Mouse (Mus musculus) hindbrain, embryonic 13.5 days (tissue): ENCODE data around the gene Cdk5rap3. TPM values are rescaled to one million over a fixed set of nuclear protein-coding genes. Genes with fewer than 3 reads are reported as not detected.

Experiments used
- ATAC-seq: fragments of 200-750 bp; cut with Nextera tagmentation; 2 replicates; pipeline ENCODE4 v1.8.0; 2017; ENCODE audit warnings: moderate TSS enrichment; ENCODE audit not compliant: low FRiP score
- H3K27ac ChIP-seq: fragments of 300-500 bp; sonication (generic); 2 replicates; pipeline ENCODE4 v1.5.1; 2015; ENCODE audit warnings: inconsistent platforms, mild to moderate bottlenecking, moderate library complexity
- H3K27me3 ChIP-seq: fragments of 300-500 bp; sonication (generic); 2 replicates; pipeline ENCODE4 v1.6.1; 2015; ENCODE audit warnings: mild to moderate bottlenecking, inconsistent platforms
- H3K36me3 ChIP-seq: fragments of 300-500 bp; sonication (generic); 2 replicates; pipeline ENCODE4 v1.6.1; 2015; ENCODE audit warnings: mild to moderate bottlenecking, inconsistent platforms
- H3K4me1 ChIP-seq: fragments of 300-500 bp; sonication (generic); replicated peaks from 2 replicates; pipeline ENCODE4 v1.6.1; 2015; ENCODE audit warnings: inconsistent platforms
- H3K4me2 ChIP-seq: fragments of 300-500 bp; sonication (generic); 2 replicates; pipeline ENCODE4 v1.6.1; 2015; ENCODE audit warnings: inconsistent platforms, mild to moderate bottlenecking, moderate library complexity
- H3K4me3 ChIP-seq: fragments of 300-500 bp; sonication (generic); 2 replicates; pipeline ENCODE4 v1.5.1; 2015; ENCODE audit warnings: mild to moderate bottlenecking, inconsistent platforms
- H3K9ac ChIP-seq: fragments of 300-500 bp; sonication (generic); 2 replicates; pipeline ENCODE4 v1.6.1; 2015; ENCODE audit warnings: mild to moderate bottlenecking, inconsistent platforms
- H3K9me3 ChIP-seq: fragments of 300-500 bp; sonication (generic); 2 replicates; pipeline ENCODE4 v1.6.1; 2016; ENCODE audit warnings: inconsistent platforms
- WGBS: fragments of 180-500 bp; shearing (Covaris S2); methylation state at CpG from one replicate; pipeline ENCODE4 v1.1.7; 2015; 5-methylcytosine and 5-hydroxymethylcytosine counted together
- polyA plus RNA-seq: library from polyadenylated mRNA; unstranded; fragments of >200 nt; fragmentation: Nextera tagmentation; extraction: Ambion mirVana; gene quantifications from 2 replicates; pipeline ENCODE4 v1.2.1, GENCODE M21; 2015

Cdk5rap3 gene
- polyA plus RNA-seq, 1 experiment from 2014 or later: 92.9 TPM

DNA sequence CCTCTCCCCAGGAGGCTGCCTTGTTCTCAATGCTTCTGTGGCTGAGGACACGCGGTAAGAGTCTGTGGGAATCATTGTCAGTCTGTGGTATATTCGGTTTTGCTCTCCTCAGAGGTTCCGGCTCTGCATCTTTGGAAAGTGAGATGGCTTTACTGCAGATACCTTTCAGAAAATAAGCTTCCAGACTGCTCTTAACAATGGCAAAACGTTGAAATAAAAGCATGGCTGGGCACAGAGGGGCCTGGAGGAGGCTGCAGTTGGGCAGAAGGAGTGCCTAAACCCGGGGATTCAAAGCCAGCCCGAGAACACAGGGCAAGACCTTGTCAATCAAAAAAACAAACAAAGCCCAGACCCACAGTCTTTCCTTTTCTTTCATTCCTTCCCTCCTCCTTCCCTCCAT lies 36.9 kb downstream of the Cdk5rap3 start:
- H3K9me3 ChIP-seq: no peaks in the 10 kb centered on the region
- no peak overlapping the region for H3K4me2 ChIP-seq
- WGBS: 6% methylated on average over 7 of the region's 7 CpGs
- ATAC-seq: no peak
- no peaks in the 10 kb centered on the region for H3K36me3 ChIP-seq
- 0 out of 2 replicates have a peak overlapping the region, but pooled peaks have one; percentile 24 for H3K9ac ChIP-seq
- H3K4me1 ChIP-seq: peaks cover 52% of the 10 kb centered on the region
- H3K27me3 ChIP-seq: no peaks in the 10 kb centered on the region
- no peak overlapping the region for H3K4me3 ChIP-seq
- H3K27ac ChIP-seq: peak overlapping the region; percentile 100

DNA sequence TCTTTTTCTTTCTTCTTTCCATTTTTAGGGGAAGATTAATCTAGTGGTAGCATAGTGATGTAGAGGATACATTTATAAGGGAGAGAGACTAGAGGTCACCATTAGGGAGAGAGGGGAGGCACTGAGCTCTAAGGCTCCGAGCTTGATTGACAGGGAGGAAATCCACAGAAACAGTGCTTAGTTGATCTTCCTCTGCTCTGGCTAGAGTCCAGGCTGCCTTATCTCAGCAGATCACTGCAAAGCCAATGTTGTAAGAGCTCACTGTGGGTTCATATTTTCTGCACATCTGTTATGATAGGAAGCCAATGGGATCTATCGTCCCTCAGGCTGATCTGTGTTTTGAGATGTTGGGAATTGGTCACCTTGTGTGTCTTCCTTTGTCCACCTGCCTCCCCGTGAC lies 37.6 kb downstream of the Cdk5rap3 start:
- no peaks in the 10 kb centered on the region for H3K27me3 ChIP-seq
- peak overlapping the region; percentile 100 for H3K27ac ChIP-seq
- no peaks in the 10 kb centered on the region for H3K36me3 ChIP-seq
- no peak overlapping the region for H3K9ac ChIP-seq
- no peak overlapping the region for H3K4me3 ChIP-seq
- WGBS: 15% methylated on average over 3 of the region's 3 CpGs
- H3K4me2 ChIP-seq: no peak overlapping the region
- H3K4me1 ChIP-seq: peaks cover 56% of the 10 kb centered on the region
- no peak for ATAC-seq
- H3K9me3 ChIP-seq: no peaks in the 10 kb centered on the region

DNA sequence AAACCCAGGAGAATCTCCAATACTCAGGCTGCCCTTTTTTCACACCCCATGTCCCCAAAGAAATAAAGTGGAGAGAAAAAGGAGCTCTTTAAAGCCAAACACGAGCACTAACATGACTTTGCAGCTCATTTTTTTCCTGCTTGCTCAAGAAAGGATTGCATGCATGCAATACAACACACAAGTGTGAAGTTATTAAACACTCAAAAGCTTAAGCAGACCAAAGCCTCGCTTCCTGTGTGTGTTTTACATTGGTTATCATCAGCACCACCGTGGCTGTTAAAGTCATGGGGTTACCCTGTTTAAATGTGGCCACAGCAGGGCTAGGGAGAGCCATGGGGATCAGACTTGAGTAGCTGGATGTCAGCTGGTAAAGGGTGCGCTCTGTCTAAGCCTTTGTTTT lies 39.2 kb downstream of the Cdk5rap3 start:
- peak overlapping the region; percentile 49 for H3K4me2 ChIP-seq
- peak overlapping the region; percentile 72 for H3K9ac ChIP-seq
- WGBS: 27% methylated on average over 4 of the region's 4 CpGs
- peak overlapping the region; percentile 100 for H3K27ac ChIP-seq
- no peak for ATAC-seq
- H3K36me3 ChIP-seq: no peaks in the 10 kb centered on the region
- no peaks in the 10 kb centered on the region for H3K9me3 ChIP-seq
- no peaks in the 10 kb centered on the region for H3K27me3 ChIP-seq
- H3K4me1 ChIP-seq: peaks cover 71% of the 10 kb centered on the region
- no peak overlapping the region for H3K4me3 ChIP-seq

DNA sequence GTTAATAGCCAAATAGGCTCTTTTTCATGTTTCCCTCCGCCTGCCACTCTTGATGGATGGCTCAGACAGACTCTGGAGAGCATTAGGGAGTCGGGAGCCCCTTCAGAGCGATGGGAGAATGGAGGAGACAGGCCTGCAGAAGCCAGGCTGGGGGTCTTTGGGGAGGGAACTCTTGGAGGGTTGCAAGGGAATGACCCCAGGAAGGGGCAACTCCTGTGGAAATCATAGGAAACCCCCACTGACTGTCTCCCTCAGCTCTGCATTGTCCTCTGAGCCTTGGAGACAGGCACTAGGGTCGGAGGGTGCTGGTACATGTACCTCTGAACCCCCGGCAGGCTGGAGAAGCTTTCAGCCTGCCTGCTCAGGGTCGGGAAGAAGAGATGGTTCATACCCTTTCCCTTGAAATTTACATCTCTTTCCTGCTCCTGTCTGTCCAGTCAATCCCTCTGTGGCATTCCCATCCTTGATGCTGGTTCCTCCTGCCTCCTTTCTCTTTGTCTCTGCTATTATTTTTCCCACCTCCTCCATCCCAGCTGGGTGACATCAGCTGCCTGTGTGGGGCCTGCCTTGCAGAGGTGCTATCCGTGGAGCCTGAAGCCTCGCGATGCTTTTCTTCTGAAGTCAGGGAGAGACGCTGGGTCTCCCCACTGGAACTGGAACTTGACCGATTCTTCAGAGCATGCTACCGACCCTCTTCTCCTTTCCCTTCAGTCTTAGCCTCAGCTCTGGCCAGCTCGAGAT lies 39.8 kb downstream of the Cdk5rap3 start:
- H3K4me3 ChIP-seq: no peak overlapping the region; the same call in 1 of the 2 replicates
- peak overlapping the region; percentile 100 for H3K27ac ChIP-seq
- peak; percentile 72 for ATAC-seq
- H3K4me2 ChIP-seq: peak overlapping the region; percentile 49
- H3K9ac ChIP-seq: peak overlapping the region; percentile 72
- no peaks in the 10 kb centered on the region for H3K9me3 ChIP-seq
- H3K27me3 ChIP-seq: no peaks in the 10 kb centered on the region
- H3K36me3 ChIP-seq: no peaks in the 10 kb centered on the region
- 3% methylated on average over 13 of the region's 13 CpGs for WGBS
- peaks cover 74% of the 10 kb centered on the region for H3K4me1 ChIP-seq

DNA sequence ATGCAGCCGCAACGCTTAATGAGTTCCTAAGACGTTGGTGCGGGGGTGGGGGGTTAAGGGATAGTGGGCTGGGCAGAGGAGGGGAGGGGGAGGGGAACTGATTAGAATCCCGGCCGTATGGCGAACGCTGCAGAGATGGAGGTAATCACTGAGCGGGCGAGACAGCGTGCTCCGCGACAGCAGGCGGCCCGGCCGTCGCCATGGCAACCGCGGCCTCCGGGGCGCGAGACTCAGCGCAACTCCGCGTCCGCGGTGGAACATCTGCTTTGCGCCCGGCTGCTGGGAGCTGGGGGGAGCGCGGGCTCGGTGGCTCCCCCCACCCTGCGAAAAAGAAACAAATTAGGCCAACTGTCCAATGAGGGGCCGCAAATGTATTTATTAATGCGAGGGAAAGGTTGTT lies 40.6 kb downstream of the Cdk5rap3 start:
- Histone ChIP-seq H3K9ac (peak overlapping the region; percentile 19), H3K27me3 (no peaks in the 10 kb centered on the region), H3K27ac (peak overlapping the region; percentile 100), H3K4me1 (peaks cover 76% of the 10 kb centered on the region), H3K36me3 (no peaks in the 10 kb centered on the region), H3K9me3 (no peaks in the 10 kb centered on the region), H3K4me3 (peak overlapping the region; percentile 28), H3K4me2 (peak overlapping the region; percentile 49)
- under 1% methylated on average over 35 of the region's 35 CpGs for WGBS
- peak; percentile 91 for ATAC-seq

DNA sequence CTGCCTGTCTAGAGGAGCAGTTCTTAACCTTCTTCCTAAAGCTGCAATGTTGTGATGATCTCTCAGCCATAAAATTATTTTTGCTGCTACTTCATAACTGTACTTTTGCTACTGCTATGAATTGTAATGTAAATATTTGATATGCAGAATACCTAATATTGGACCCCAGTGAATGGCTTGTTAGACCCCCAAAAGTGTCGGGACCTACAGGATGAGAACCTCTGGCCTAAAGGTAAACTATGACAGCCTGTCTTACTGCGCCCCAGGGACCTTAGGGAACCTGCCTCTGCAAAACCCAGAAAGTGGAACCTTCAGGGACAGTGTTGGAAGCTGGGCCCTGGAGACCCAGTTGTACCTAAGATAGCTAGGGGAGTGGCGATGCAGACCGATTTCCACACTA lies 41.0 kb downstream of the Cdk5rap3 start:
- peak overlapping the region; percentile 19; the same call in 1 of the 2 replicates for H3K9ac ChIP-seq
- H3K4me3 ChIP-seq: peak overlapping the region; percentile 28
- H3K27ac ChIP-seq: peak overlapping the region; percentile 100
- no peak for ATAC-seq
- no peaks in the 10 kb centered on the region for H3K27me3 ChIP-seq
- 8% methylated on average over 4 of the region's 4 CpGs for WGBS
- H3K9me3 ChIP-seq: no peaks in the 10 kb centered on the region
- H3K36me3 ChIP-seq: no peaks in the 10 kb centered on the region
- peak overlapping the region; percentile 49 for H3K4me2 ChIP-seq
- peaks cover 76% of the 10 kb centered on the region for H3K4me1 ChIP-seq

DNA sequence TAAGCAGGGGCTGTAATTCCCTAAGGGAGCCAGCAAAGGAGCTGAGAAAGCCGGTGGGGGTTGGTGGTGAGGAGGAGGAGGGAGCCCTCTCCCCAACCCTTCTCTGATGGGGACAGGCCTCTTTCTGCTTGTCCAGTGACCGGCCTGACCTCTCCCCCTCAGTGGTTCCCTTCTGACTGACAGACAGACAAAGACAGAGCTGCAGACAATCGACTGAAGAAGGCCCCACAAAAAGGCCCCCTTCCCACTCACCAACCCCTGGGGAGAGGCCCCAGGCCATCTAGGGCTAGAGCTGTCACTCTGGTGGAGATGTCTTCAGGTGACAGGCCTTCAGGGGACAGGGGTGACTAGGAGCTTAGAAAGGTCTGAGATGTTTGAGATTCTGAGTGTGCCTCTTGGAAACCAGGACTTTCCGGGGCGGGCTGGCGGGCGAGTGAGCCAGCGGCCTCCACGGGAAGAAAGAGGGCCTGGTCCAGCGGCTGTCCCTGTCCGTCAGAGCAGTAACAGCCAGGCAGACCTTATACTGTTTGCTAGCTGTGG lies 42.6 kb downstream of the Cdk5rap3 start:
- WGBS: 6% methylated on average over 11 of the region's 11 CpGs
- H3K4me3 ChIP-seq: no peak overlapping the region
- no peaks in the 10 kb centered on the region for H3K36me3 ChIP-seq
- peak overlapping the region; percentile 66 for H3K9ac ChIP-seq
- ATAC-seq: no peak
- no peaks in the 10 kb centered on the region for H3K9me3 ChIP-seq
- H3K27ac ChIP-seq: peak overlapping the region; percentile 100
- peaks cover 65% of the 10 kb centered on the region for H3K4me1 ChIP-seq
- peak overlapping the region; percentile 4; the same call in 1 of the 2 replicates for H3K4me2 ChIP-seq
- H3K27me3 ChIP-seq: no peaks in the 10 kb centered on the region

DNA sequence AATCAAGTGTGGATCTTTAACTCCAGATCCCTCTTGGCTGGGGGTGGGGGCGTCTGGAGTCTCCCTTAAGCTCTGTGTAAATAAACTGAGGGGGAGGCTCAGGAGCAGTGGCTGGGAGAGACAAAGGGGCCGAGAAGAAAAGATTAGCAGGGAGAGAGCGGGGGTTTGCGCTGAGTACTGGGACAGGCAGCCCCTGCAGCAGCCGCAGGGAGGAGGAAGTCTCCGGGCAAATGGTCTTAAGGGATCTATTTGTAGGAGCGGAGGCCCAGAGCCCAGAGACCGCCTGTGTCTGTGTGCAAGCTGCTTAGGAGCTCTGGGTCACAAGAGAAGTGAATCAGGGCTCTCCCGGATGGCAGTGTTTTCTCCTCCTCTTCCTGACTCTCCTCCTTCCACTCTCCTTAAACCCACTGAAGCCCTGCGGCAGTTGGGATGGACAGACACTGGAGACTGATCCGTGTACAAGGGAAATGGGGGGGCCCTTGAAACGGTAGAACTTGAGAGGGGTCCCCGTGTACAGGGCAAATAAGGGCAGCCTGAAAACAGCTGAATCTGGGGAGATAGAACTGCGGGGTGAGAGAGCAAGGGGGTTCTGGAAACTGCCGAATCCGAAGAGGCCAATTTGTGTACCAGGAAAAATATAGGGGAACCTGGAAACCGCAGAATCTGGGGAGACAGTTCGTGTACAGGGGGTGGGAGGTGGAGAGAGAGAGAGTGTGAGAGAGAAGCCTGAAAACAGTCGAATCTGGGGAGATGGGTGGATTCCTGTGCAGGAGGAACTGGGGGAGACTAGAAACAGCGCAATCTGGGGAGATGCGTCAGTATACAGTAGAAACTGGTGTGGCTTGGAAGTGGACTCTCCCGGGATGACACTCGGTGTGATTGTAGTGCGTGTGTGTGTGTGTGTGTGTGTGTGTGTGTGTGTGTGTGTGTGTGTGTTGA lies 43.6 kb downstream of the Cdk5rap3 start:
- ATAC-seq: 0 out of 2 replicates have a peak, but pooled peaks have one; percentile 11
- H3K36me3 ChIP-seq: no peaks in the 10 kb centered on the region

DNA sequence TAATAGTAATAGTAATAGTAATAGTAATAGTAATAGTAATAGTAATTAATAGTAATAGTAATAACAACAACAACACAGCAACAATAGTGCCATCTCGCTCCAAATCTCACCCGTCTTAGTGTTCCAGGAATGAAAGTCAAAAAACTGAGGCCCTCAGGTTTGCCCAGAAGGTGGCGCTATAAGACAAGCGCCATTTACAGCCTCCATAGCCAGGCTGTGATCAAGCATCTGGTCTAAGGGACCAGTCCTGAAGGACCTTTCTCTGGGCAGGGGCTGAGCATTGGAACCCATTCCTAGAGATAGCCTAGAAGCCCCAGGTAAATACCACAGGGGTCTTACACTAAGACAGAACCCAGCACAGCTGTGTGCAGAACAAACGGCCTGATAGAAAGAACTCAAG lies 49.1 kb downstream of the Cdk5rap3 start:
- Histone ChIP-seq H3K27me3 (no peaks in the 10 kb centered on the region), H3K9ac (0 out of 2 replicates have a peak overlapping the region, but pooled peaks have one; percentile 4), H3K4me1 (peaks cover 33% of the 10 kb centered on the region), H3K36me3 (no peaks in the 10 kb centered on the region), H3K9me3 (no peaks in the 10 kb centered on the region), H3K4me2 (no peak overlapping the region), H3K4me3 (no peak overlapping the region), H3K27ac (0 out of 2 replicates have a peak overlapping the region, but pooled peaks have one; percentile 70)
- peak; percentile 47; the same call in 1 of the 2 replicates for ATAC-seq
- 10% methylated on average over 5 of the region's 5 CpGs for WGBS

More for the DNA sequence above, 43.6 kb downstream of the Cdk5rap3 start:
- peaks cover 56% of the 10 kb centered on the region for H3K4me1 ChIP-seq
- no peaks in the 10 kb centered on the region for H3K27me3 ChIP-seq
- no peaks in the 10 kb centered on the region for H3K9me3 ChIP-seq
- H3K4me3 ChIP-seq: no peak overlapping the region
- H3K4me2 ChIP-seq: peak overlapping the region; percentile 25
- WGBS: 3% methylated on average over 24 of the region's 24 CpGs
- H3K9ac ChIP-seq: peak overlapping the region; percentile 66
- peak overlapping the region; percentile 100 for H3K27ac ChIP-seq

DNA sequence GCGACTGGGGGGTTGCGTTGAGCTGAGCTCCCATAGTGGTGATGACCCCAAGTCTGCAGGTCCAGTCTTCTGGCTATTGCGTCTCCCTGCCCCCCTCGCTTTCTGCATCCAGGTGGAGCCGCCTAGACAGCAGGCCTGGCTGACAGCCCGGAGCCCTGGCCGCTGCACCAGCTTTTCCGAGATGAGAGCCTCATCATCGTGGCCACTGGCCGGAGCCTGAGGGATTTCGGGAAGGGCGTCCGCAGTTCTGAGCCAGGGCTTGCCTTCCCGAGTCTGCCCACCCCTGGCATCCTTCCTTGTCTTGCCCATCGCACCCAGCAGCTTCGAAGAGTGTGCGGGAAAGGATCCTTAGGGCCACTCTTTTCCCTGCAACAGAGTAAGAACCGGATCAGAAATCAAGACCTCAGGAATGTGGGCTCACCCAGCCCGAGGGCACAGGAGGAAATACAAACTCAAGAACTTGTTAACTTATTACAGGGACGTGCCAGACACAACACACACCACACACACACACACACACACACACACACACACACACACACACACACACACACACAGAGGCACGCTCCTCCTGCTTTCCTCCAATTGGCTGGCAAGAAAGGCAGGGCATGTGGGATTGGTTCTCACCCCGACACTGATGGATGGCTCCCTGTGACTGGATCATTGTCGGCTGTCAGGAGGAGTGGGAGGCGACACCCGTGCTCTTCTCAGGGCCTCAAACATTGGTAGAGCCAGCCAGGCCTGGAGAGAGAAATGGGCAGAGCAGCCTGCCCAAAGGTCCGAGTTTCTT lies 52.9 kb downstream of the Cdk5rap3 start:
- peak overlapping the region; percentile 7; the same call in 1 of the 2 replicates for H3K4me3 ChIP-seq
- 13% methylated on average over 26 of the region's 26 CpGs for WGBS
- peak overlapping the region; percentile 77 for H3K27ac ChIP-seq
- peak overlapping the region; percentile 45 for H3K4me2 ChIP-seq
- peak; percentile 44; the same call in 1 of the 2 replicates for ATAC-seq
- H3K9ac ChIP-seq: peak overlapping the region; percentile 63
- peaks cover 41% of the 10 kb centered on the region for H3K4me1 ChIP-seq
- H3K36me3 ChIP-seq: no peaks in the 10 kb centered on the region
- H3K27me3 ChIP-seq: no peaks in the 10 kb centered on the region
- no peaks in the 10 kb centered on the region for H3K9me3 ChIP-seq

DNA sequence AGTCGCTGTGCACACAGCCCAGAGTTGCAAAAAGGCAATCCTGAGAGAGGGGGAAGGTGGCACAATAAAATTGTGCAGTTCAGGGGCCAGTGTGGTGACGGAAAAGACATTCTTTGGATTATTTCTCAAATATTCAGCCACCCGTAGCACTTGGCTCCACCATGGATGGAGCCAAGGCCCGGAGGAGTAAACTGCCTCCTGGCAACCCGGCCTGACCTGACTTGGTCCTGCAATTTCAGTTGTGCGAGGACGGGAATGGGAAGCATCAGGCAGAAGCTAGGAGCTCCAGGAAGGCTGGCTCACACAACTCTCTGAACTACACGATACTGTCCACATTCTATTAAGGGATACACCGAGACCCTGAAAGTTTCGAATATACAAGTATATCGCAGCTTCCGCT lies 53.8 kb downstream of the Cdk5rap3 start:
- WGBS: 53% methylated on average over 12 of the region's 12 CpGs
- no peak for ATAC-seq

More for the DNA sequence above, 53.8 kb downstream of the Cdk5rap3 start:
- peak overlapping the region; percentile 77 for H3K27ac ChIP-seq
- peak overlapping the region; percentile 63 for H3K9ac ChIP-seq
- no peaks in the 10 kb centered on the region for H3K27me3 ChIP-seq
- no peaks in the 10 kb centered on the region for H3K36me3 ChIP-seq
- H3K4me3 ChIP-seq: peak overlapping the region; percentile 47; the same call in 1 of the 2 replicates
- peak overlapping the region; percentile 83 for H3K4me2 ChIP-seq
- H3K9me3 ChIP-seq: no peaks in the 10 kb centered on the region
- peaks cover 40% of the 10 kb centered on the region for H3K4me1 ChIP-seq
